Mouse (Mus musculus): ENCODE data around the gene Edn2.

GRCm38 (mm10) chr4:120164316-120164715 is 3.3 kb downstream of the Edn2 start:
- TF ChIP-seq CTCF (IDR thresholded peaks at IDR 0.05; ENCODE audit: low read depth) (no peak), EP300 (IDR thresholded peaks at IDR 0.05; ENCODE audit: low read depth) (no peak)

All from heart, postnatal 0 days (tissue).